Mouse (Mus musculus): Measurements from ENCODE around the gene Clock.

GRCm38 (mm10) chr5:76162926-76163325 lies 141.7 kb downstream of the Clock start:
- no peak for TF ChIP-seq CTCF (IDR thresholded peaks at IDR 0.05; ENCODE audit: low read depth, low read length)
- no peak for TF ChIP-seq POLR2A (IDR thresholded peaks at IDR 0.05; ENCODE audit: borderline replicate concordance, low read depth, low read length)

Measured in bone marrow macrophage, adult 2 months (primary cell).